Mouse (Mus musculus) liver, embryonic 15.5 days (tissue): Measurements from ENCODE around the gene Hoxc9. TPM values are rescaled to one million over a fixed set of nuclear protein-coding genes. Genes with fewer than 3 reads are reported as not detected.

Experiments used
- ATAC-seq: fragments of 200-750 bp; cut with Nextera tagmentation; 2 replicates; pipeline ENCODE4 v1.8.0; 2017; ENCODE audit warnings: moderate number of reproducible peaks, mild to moderate bottlenecking, moderate library complexity; ENCODE audit not compliant: insufficient read depth
- H3K27ac ChIP-seq: fragments of 300-500 bp; sonication (generic); replicated peaks from 2 replicates; pipeline ENCODE4 v1.5.1; 2015; ENCODE audit warnings: mild to moderate bottlenecking, inconsistent platforms
- H3K27me3 ChIP-seq: fragments of 300-500 bp; sonication (generic); 2 replicates; pipeline ENCODE4 v1.6.1; 2015; ENCODE audit warnings: mild to moderate bottlenecking, inconsistent platforms
- H3K36me3 ChIP-seq: fragments of 300-500 bp; sonication (generic); replicated peaks from 2 replicates; pipeline ENCODE4 v1.6.1; 2015; ENCODE audit warnings: moderate library complexity, mild to moderate bottlenecking, inconsistent platforms
- H3K4me1 ChIP-seq: fragments of 300-500 bp; sonication (generic); replicated peaks from 2 replicates; pipeline ENCODE4 v1.6.1; 2015; ENCODE audit warnings: inconsistent platforms
- H3K4me2 ChIP-seq: fragments of 300-500 bp; sonication (generic); 2 replicates; pipeline ENCODE4 v1.6.1; 2015; ENCODE audit warnings: moderate library complexity, mild to moderate bottlenecking, inconsistent platforms
- H3K4me3 ChIP-seq: fragments of 300-500 bp; sonication (generic); replicated peaks from 2 replicates; pipeline ENCODE4 v1.5.1; 2015; ENCODE audit warnings: mild to moderate bottlenecking, inconsistent platforms
- H3K9ac ChIP-seq: fragments of 300-500 bp; sonication (generic); 2 replicates; pipeline ENCODE4 v1.6.1; 2015; ENCODE audit warnings: moderate library complexity, mild to moderate bottlenecking, inconsistent platforms
- H3K9me3 ChIP-seq: fragments of 300-500 bp; sonication (generic); replicated peaks from 2 replicates; pipeline ENCODE4 v1.6.1; 2016; ENCODE audit warnings: inconsistent platforms
- WGBS: fragments of 180-500 bp; shearing (Covaris S2); methylation state at CpG from one replicate; pipeline ENCODE4 v1.1.7; 2015; ENCODE audit warnings: mixed read lengths; ENCODE audit not compliant: insufficient replicate concordance; 5-methylcytosine and 5-hydroxymethylcytosine counted together
- polyA plus RNA-seq: library from polyadenylated mRNA; unstranded; fragments of >200 nt; fragmentation: Nextera tagmentation; extraction: Ambion mirVana; gene quantifications from 2 replicates; pipeline ENCODE4 v1.2.1, GENCODE M21; 2015

The Hoxc9 gene
- polyA plus RNA-seq, 1 experiment from 2014 or later: not detected

- H3K36me3 ChIP-seq: no peaks in the 10 kb centered on the region
- no peak overlapping the region for H3K9ac ChIP-seq
- H3K9me3 ChIP-seq: no peaks in the 10 kb centered on the region
- 30% methylated on average over 4 of the region's 4 CpGs for WGBS
- H3K4me1 ChIP-seq: peaks cover 5% of the 10 kb centered on the region
- H3K4me3 ChIP-seq: no peak overlapping the region
- peaks cover 100% of the 10 kb centered on the region for H3K27me3 ChIP-seq
- ATAC-seq: no peak
- no peak overlapping the region for H3K4me2 ChIP-seq
- H3K27ac ChIP-seq: no peak overlapping the region
Measured at GRCm38 (mm10) chr15:103002156-103002555, 25.9 kb downstream of the Hoxc9 start.

- 5% methylated on average over 13 of the region's 13 CpGs for WGBS
- Histone ChIP-seq H3K4me1 (peaks cover 5% of the 10 kb centered on the region), H3K4me2 (no peak overlapping the region), H3K9me3 (no peaks in the 10 kb centered on the region), H3K4me3 (no peak overlapping the region), H3K27ac (no peak overlapping the region), H3K9ac (no peak overlapping the region), H3K36me3 (no peaks in the 10 kb centered on the region), H3K27me3 (peaks cover 100% of the 10 kb centered on the region)
- ATAC-seq: no peak
Measured at GRCm38 (mm10) chr15:103002821-103003448, 26.7 kb downstream of the Hoxc9 start.

- H3K9me3 ChIP-seq: no peaks in the 10 kb centered on the region
- H3K4me2 ChIP-seq: no peak overlapping the region
- H3K27me3 ChIP-seq: peaks cover 100% of the 10 kb centered on the region
- no peak overlapping the region for H3K9ac ChIP-seq
- no peak for ATAC-seq
- H3K4me3 ChIP-seq: no peak overlapping the region
- H3K4me1 ChIP-seq: no peaks in the 10 kb centered on the region
- WGBS: 5% methylated on average over 17 of the region's 17 CpGs
- no peak overlapping the region for H3K27ac ChIP-seq
- H3K36me3 ChIP-seq: no peaks in the 10 kb centered on the region
Measured at GRCm38 (mm10) chr15:103005308-103005707, 29.1 kb downstream of the Hoxc9 start.

GRCm38 (mm10) chr15:103005797-103006196, 29.6 kb downstream of the Hoxc9 start:
- Histone ChIP-seq H3K9me3 (no peaks in the 10 kb centered on the region), H3K27me3 (peaks cover 100% of the 10 kb centered on the region), H3K9ac (no peak overlapping the region), H3K36me3 (no peaks in the 10 kb centered on the region), H3K4me1 (no peaks in the 10 kb centered on the region), H3K4me3 (no peak overlapping the region), H3K4me2 (no peak overlapping the region), H3K27ac (no peak overlapping the region)
- WGBS: 14% methylated on average over 5 of the region's 5 CpGs
- ATAC-seq: no peak

GRCm38 (mm10) chr15:103006326-103006725, 30.1 kb downstream of the Hoxc9 start:
- H3K4me3 ChIP-seq: no peak overlapping the region
- no peak overlapping the region for H3K27ac ChIP-seq
- no peaks in the 10 kb centered on the region for H3K9me3 ChIP-seq
- no peaks in the 10 kb centered on the region for H3K4me1 ChIP-seq
- ATAC-seq: no peak
- H3K27me3 ChIP-seq: peaks cover 100% of the 10 kb centered on the region
- WGBS: 11% methylated on average over 1 of the region's 1 CpGs
- H3K36me3 ChIP-seq: no peaks in the 10 kb centered on the region
- H3K4me2 ChIP-seq: no peak overlapping the region
- H3K9ac ChIP-seq: no peak overlapping the region

- no peaks in the 10 kb centered on the region for H3K4me1 ChIP-seq
- H3K27me3 ChIP-seq: peaks cover 100% of the 10 kb centered on the region
- H3K9me3 ChIP-seq: no peaks in the 10 kb centered on the region
- no peak overlapping the region for H3K4me3 ChIP-seq
- WGBS: 3% methylated on average over 27 of the region's 27 CpGs
- no peaks in the 10 kb centered on the region for H3K36me3 ChIP-seq
- H3K9ac ChIP-seq: no peak overlapping the region
- no peak overlapping the region for H3K27ac ChIP-seq
- ATAC-seq: no peak
- no peak overlapping the region for H3K4me2 ChIP-seq
Measured at GRCm38 (mm10) chr15:103009265-103010111, 33.2 kb downstream of the Hoxc9 start.

- Histone ChIP-seq H3K36me3 (no peaks in the 10 kb centered on the region), H3K4me2 (no peak overlapping the region), H3K27ac (no peak overlapping the region), H3K4me1 (no peaks in the 10 kb centered on the region), H3K4me3 (no peak overlapping the region), H3K9ac (no peak overlapping the region), H3K9me3 (no peaks in the 10 kb centered on the region), H3K27me3 (peaks cover 100% of the 10 kb centered on the region)
- WGBS: 3% methylated on average over 31 of the region's 31 CpGs
- ATAC-seq: no peak
Measured at GRCm38 (mm10) chr15:103010112-103010846, 34.0 kb downstream of the Hoxc9 start.

GRCm38 (mm10) chr15:103010847-103011555, 34.8 kb downstream of the Hoxc9 start:
- WGBS: 4% methylated on average over 28 of the region's 28 CpGs
- H3K36me3 ChIP-seq: no peaks in the 10 kb centered on the region
- peaks cover 100% of the 10 kb centered on the region for H3K27me3 ChIP-seq
- H3K4me3 ChIP-seq: no peak overlapping the region
- ATAC-seq: no peak
- no peaks in the 10 kb centered on the region for H3K4me1 ChIP-seq
- no peaks in the 10 kb centered on the region for H3K9me3 ChIP-seq
- H3K4me2 ChIP-seq: no peak overlapping the region
- no peak overlapping the region for H3K27ac ChIP-seq
- no peak overlapping the region for H3K9ac ChIP-seq

- H3K27me3 ChIP-seq: peaks cover 100% of the 10 kb centered on the region
- no peak for ATAC-seq
- H3K9me3 ChIP-seq: no peaks in the 10 kb centered on the region
- no peak overlapping the region for H3K27ac ChIP-seq
- H3K4me3 ChIP-seq: no peak overlapping the region
- no peak overlapping the region for H3K4me2 ChIP-seq
- H3K9ac ChIP-seq: no peak overlapping the region
- WGBS: 6% methylated on average over 26 of the region's 26 CpGs
- no peaks in the 10 kb centered on the region for H3K4me1 ChIP-seq
- H3K36me3 ChIP-seq: no peaks in the 10 kb centered on the region
Measured at GRCm38 (mm10) chr15:103011928-103012486, 35.8 kb downstream of the Hoxc9 start.

- Histone ChIP-seq H3K4me2 (0 out of 2 replicates have a peak overlapping the region, but pooled peaks have one; percentile 25), H3K4me3 (no peak overlapping the region)
- WGBS: 6% methylated on average over 17 of the region's 17 CpGs
Measured at GRCm38 (mm10) chr15:103013238-103013984, 37.2 kb downstream of the Hoxc9 start.

More at GRCm38 (mm10) chr15:103013238-103013984, 37.2 kb downstream of the Hoxc9 start:
- no peak for ATAC-seq
- Histone ChIP-seq H3K27ac (no peak overlapping the region), H3K27me3 (peaks cover 100% of the 10 kb centered on the region), H3K9me3 (no peaks in the 10 kb centered on the region), H3K4me1 (no peaks in the 10 kb centered on the region), H3K36me3 (no peaks in the 10 kb centered on the region), H3K9ac (no peak overlapping the region)
